ENCODE assay signal across 8 mouse cellular contexts in genomic region chr10:56378648-56379254, GRCm38 (mm10). TPM values are rescaled to one million over a fixed set of nuclear protein-coding genes. Genes with fewer than 3 reads are reported as not detected.
DNase-seq lines count a peak whose midpoint lies in the region; ATAC-seq and TF ChIP-seq lines count a peak whose summit lies in the region.

No protein-coding gene starts in this region.

- peak overlapping the region; percentile 63 for H3K9ac ChIP-seq in hindbrain, embryonic 16.5 days (ENCODE audit: low read depth, low read length)
- peak overlapping the region; percentile 55 for H3K9ac ChIP-seq in midbrain, embryonic 14.5 days (replicated peaks; ENCODE audit: low read length)

- ATAC-seq in hindbrain, embryonic 16.5 days, result peak; percentile 87
- peak; percentile 73; the same call in 1 of the 2 replicates for ATAC-seq in midbrain, embryonic 14.5 days (ENCODE audit: low FRiP score, low TSS enrichment)

- no peak for TF ChIP-seq CTCF in bone marrow, adult 2 months (IDR thresholded peaks at IDR 0.05; ENCODE audit: control insufficient read depth, insufficient read depth, low read length)

- WGBS in bone marrow, adult 2 months, result under 1% methylated on average over 35 of the region's 35 CpGs
- under 1% methylated on average over 32 of the region's 35 CpGs for WGBS in hindbrain, embryonic 16.5 days
- under 1% methylated on average over 35 of the region's 35 CpGs for WGBS in midbrain, embryonic 14.5 days

- peak; percentile 3 to 4 for DNase-seq in spleen, adult 18-20 months
- no peak for DNase-seq in spleen, adult 12 weeks (ENCODE audit: low spot score)
- peak; percentile 54 for DNase-seq in gastrocnemius, postnatal 10 days
- DNase-seq in liver, result peak; percentile 28
- DNase-seq in midbrain, embryonic 14.5 days, result peak; percentile 69
- peak; percentile 30 to 62 for DNase-seq in urinary bladder, postnatal 4 days (ENCODE audit: low spot score in 2 of 2)

- H3K4me2 ChIP-seq in hindbrain, embryonic 16.5 days (ENCODE audit: low read length), result peak overlapping the region; percentile 81
- H3K4me2 ChIP-seq in midbrain, embryonic 14.5 days (ENCODE audit: low read length), result peak overlapping the region; percentile 94

- no peak for TF ChIP-seq POLR2A in bone marrow, adult 2 months (IDR thresholded peaks at IDR 0.05; ENCODE audit: borderline replicate concordance, control insufficient read depth, low read depth, low read length)

- H3K4me3 ChIP-seq in bone marrow, adult 2 months (replicated peaks; ENCODE audit: control insufficient read depth, low read depth, low read length), result peak overlapping the region; percentile 26
- peak overlapping the region; percentile 52 for H3K4me3 ChIP-seq in hindbrain, embryonic 16.5 days (ENCODE audit: low read length)
- H3K4me3 ChIP-seq in midbrain, embryonic 14.5 days (replicated peaks; ENCODE audit: low read depth, low read length), result peak overlapping the region; percentile 49

- H3K4me1 ChIP-seq in bone marrow, adult 2 months (ENCODE audit: control insufficient read depth, insufficient read depth, low read length), result no peaks in the 10 kb centered on the region
- H3K4me1 ChIP-seq in hindbrain, embryonic 16.5 days (ENCODE audit: control insufficient read depth, insufficient read depth, low read depth, low read length), result peaks cover 8% of the 10 kb centered on the region; the same call in 1 of the 2 replicates
- peaks cover 9% of the 10 kb centered on the region; the same call in 1 of the 2 replicates for H3K4me1 ChIP-seq in midbrain, embryonic 14.5 days (ENCODE audit: control insufficient read depth, insufficient read depth, low read length)

- no peaks in the 10 kb centered on the region for H3K9me3 ChIP-seq in hindbrain, embryonic 16.5 days (ENCODE audit: control insufficient read depth, low read length)
- no peaks in the 10 kb centered on the region for H3K9me3 ChIP-seq in midbrain, embryonic 14.5 days (ENCODE audit: control insufficient read depth, low read length)

- H3K36me3 ChIP-seq in hindbrain, embryonic 16.5 days (ENCODE audit: control insufficient read depth, insufficient read depth, low read length), result no peaks in the 10 kb centered on the region
- H3K36me3 ChIP-seq in midbrain, embryonic 14.5 days (ENCODE audit: control insufficient read depth, insufficient read depth, low read length), result no peaks in the 10 kb centered on the region

- H3K27ac ChIP-seq in bone marrow, adult 2 months (ENCODE audit: control insufficient read depth, insufficient read depth, low read depth, low read length, poor library complexity), result peak overlapping the region; percentile 19; the same call in 1 of the 2 replicates
- H3K27ac ChIP-seq in hindbrain, embryonic 16.5 days (ENCODE audit: low read depth, low read length), result peak overlapping the region; percentile 74
- peak overlapping the region; percentile 45; the same call in 1 of the 2 replicates for H3K27ac ChIP-seq in midbrain, embryonic 14.5 days (replicated peaks; ENCODE audit: low read depth, low read length)

- no peaks in the 10 kb centered on the region; the same call in 1 of the 2 replicates for H3K27me3 ChIP-seq in hindbrain, embryonic 16.5 days (replicated peaks; ENCODE audit: control insufficient read depth, insufficient read depth, low read length)
- peaks cover 14% of the 10 kb centered on the region for H3K27me3 ChIP-seq in midbrain, embryonic 14.5 days (ENCODE audit: control insufficient read depth, insufficient read depth, low read length)

RNA-seq across cellular contexts. Expression of gene Gja1, which starts 1.6 kb away (rescaled TPM):
- 16.2 and 25.4 TPM in 2 replicates for polyA plus RNA-seq in bone marrow, adult 2 months (2011; ENCODE audit: insufficient read depth, insufficient read length, low replicate concordance, missing spikeins)
- 10 to 100 TPM; 29.0 to 56.0 TPM for total RNA-seq in gastrocnemius, postnatal 10 days (2021)
- 138 and 145 TPM in 2 replicates for polyA plus RNA-seq in hindbrain, embryonic 16.5 days (2015; fragmentation: Nextera tagmentation; extraction: Ambion mirVana)
- polyA plus RNA-seq in midbrain, embryonic 14.5 days (2014; fragmentation: Nextera tagmentation; extraction: Ambion mirVana), result 14.1 and 90.0 TPM in 2 replicates

Comparison
In these comparisons a context has a peak if more than half of its experiments do, and no peak if none do; other contexts are left out.
1. H3K27ac ChIP-seq: peak in every context shown above with its lines; median percentile 74 in hindbrain, embryonic 16.5 days; 45 in midbrain, embryonic 14.5 days; 19 in bone marrow, adult 2 months.